Comparison of ENCODE assay signal across 1 mouse cellular context in genomic region chr13:55361974-55362452, GRCm38 (mm10).
TF ChIP-seq lines count a peak whose summit lies in the region.

No protein-coding gene starts in this region.

TF ChIP-seq in MEL, 35 proteins besides CTCF, POLR2A, EP300 and RAD21 (continued from another document):
- TF ChIP-seq MXI1 (IDR thresholded peaks at IDR 0.05; ENCODE audit: low read depth, low read length) (peak; percentile 65; the same call in 1 of the 2 replicates), BHLHE40 (IDR thresholded peaks at IDR 0.05; ENCODE audit: borderline replicate concordance, low read depth, low read length) (no peak), CHD1 (IDR thresholded peaks at IDR 0.05; ENCODE audit: low read depth, low read length) (no peak; the same call in 1 of the 2 replicates), MAFK (IDR thresholded peaks at IDR 0.05; ENCODE audit: borderline replicate concordance, low read depth, low read length) (no peak), E2F4 (IDR thresholded peaks at IDR 0.05; ENCODE audit: borderline replicate concordance, low read depth, low read length) (no peak), MYB (IDR thresholded peaks at IDR 0.05; ENCODE audit: low read depth, low read length) (no peak), TCF12 (IDR thresholded peaks at IDR 0.05; ENCODE audit: low read depth, low read length) (no peak), ZMIZ1 (IDR thresholded peaks at IDR 0.05; ENCODE audit: low read depth, low read length) (no peak), MEF2A (IDR thresholded peaks at IDR 0.05; ENCODE audit: extremely low read depth, insufficient replicate concordance, low read depth, low read length, poor library complexity, severe bottlenecking) (no peak), GATA1 (IDR thresholded peaks at IDR 0.05; ENCODE audit: low read depth, low read length) (no peak)
